8 mouse cellular contexts compared by ENCODE assay signal in genomic region chr9:107950460-107951355, GRCm38 (mm10). TPM values are rescaled to one million over a fixed set of nuclear protein-coding genes. Genes with fewer than 3 reads are reported as not detected.
A peak's percentile ranks its signal among the peaks of the same experiment; 100 is the strongest.
DNase-seq lines count a peak whose midpoint lies in the region; ATAC-seq lines count a peak whose summit lies in the region.

No protein-coding gene starts in this region.

- peaks cover 13% of the 10 kb centered on the region for H3K36me3 ChIP-seq in megakaryocyte, embryonic 14.5 days (replicated peaks; ENCODE audit: low read length)

- H3K27me3 ChIP-seq in megakaryocyte, embryonic 14.5 days (replicated peaks), result peaks cover 23% of the 10 kb centered on the region

- intact Hi-C loops in gastrocnemius, postnatal 14 days (cut with DNase I; ENCODE audit: low total_unique reads), result loop anchor here (5.0 kb wide), 2 partner anchors 33 to 48 kb away; no protein-coding TSS in a partner anchor

- peak; percentile 99 for ATAC-seq in inflammation-experienced regulatory T-cells, adult 6 months

- peaks cover 46% of the 10 kb centered on the region for H3K4me1 ChIP-seq in megakaryocyte, embryonic 14.5 days

- H3K9me3 ChIP-seq in megakaryocyte, embryonic 14.5 days, result no peaks in the 10 kb centered on the region

- peak; percentile 87 to 89 for DNase-seq in adrenal gland, adult 18-20 months (ENCODE audit: low spot score in 2 of 2)
- peak; percentile 97 for DNase-seq in embryo, embryonic 10.5 days (ENCODE audit: low spot score)
- peak; percentile 93 for DNase-seq in gastrocnemius, postnatal 14 days
- DNase-seq in left cerebral cortex, adult 9 months (ENCODE audit: low spot score in 2 of 2), result peak; percentile 71 to 91
- DNase-seq in right cerebral cortex, adult 2 months (ENCODE audit: low spot score in 2 of 2), result peak; percentile 92 to 93
- DNase-seq in urinary bladder, postnatal 10 days (ENCODE audit: low spot score), result peak; percentile 70

- peak overlapping the region; percentile 99 for H3K4me3 ChIP-seq in megakaryocyte, embryonic 14.5 days (replicated peaks)

RNA-seq across cellular contexts. Expression of gene Traip, which starts 0.8 kb away (rescaled TPM):
- total RNA-seq in adrenal gland, adult 18-20 months (2021), result 1 to 10 TPM; 1.0 to 1.1 TPM
- 1 to 10 TPM in 1 of 2 experiments, under 1 TPM in 1; 0.97 to 1.1 TPM for total RNA-seq in gastrocnemius, postnatal 14 days (2021)
- 10 to 100 TPM in 1 of 3 experiments, 1 to 10 TPM in 2; 2.7 to 11.6 (median 8.2) TPM for polyA plus RNA-seq in inflammation-experienced regulatory T-cells, adult 6 months (2017; shearing (Covaris generic))
- polyA plus RNA-seq in megakaryocyte, embryonic 14.5 days (2012; ENCODE audit: insufficient read depth, low replicate concordance), result 1.0 and 1.2 TPM in 2 replicates

RNA-seq across cellular contexts. Expression of gene Camkv, which starts 15.2 kb away (rescaled TPM):
- 1 to 10 TPM; 4.2 to 6.2 TPM for total RNA-seq in adrenal gland, adult 18-20 months (2021)
- total RNA-seq in gastrocnemius, postnatal 14 days (2021), result under 1 TPM; 0.16 to 0.24 TPM
- not detected for polyA plus RNA-seq in inflammation-experienced regulatory T-cells, adult 6 months (2017; shearing (Covaris generic))
- polyA plus RNA-seq in megakaryocyte, embryonic 14.5 days (2012; ENCODE audit: insufficient read depth, low replicate concordance), result not detected in 2 replicates

RNA-seq across cellular contexts. Expression of gene Actl11, which starts 22.4 kb away (rescaled TPM):
- not detected for total RNA-seq in adrenal gland, adult 18-20 months (2021)
- total RNA-seq in gastrocnemius, postnatal 14 days (2021), result not detected
- not detected for polyA plus RNA-seq in inflammation-experienced regulatory T-cells, adult 6 months (2017; shearing (Covaris generic))
- not detected in 2 replicates for polyA plus RNA-seq in megakaryocyte, embryonic 14.5 days (2012; ENCODE audit: insufficient read depth, low replicate concordance)

RNA-seq across cellular contexts. Expression of gene Uba7, which starts 24.6 kb away (rescaled TPM):
- total RNA-seq in adrenal gland, adult 18-20 months (2021), result 10 to 100 TPM; 14.2 to 22.1 TPM
- total RNA-seq in gastrocnemius, postnatal 14 days (2021), result 1 to 10 TPM; 2.6 to 4.0 TPM
- polyA plus RNA-seq in inflammation-experienced regulatory T-cells, adult 6 months (2017; shearing (Covaris generic)), result 100 to 1,000 TPM; 120 to 204 (median 167) TPM
- 78.9 and 91.5 TPM in 2 replicates for polyA plus RNA-seq in megakaryocyte, embryonic 14.5 days (2012; ENCODE audit: insufficient read depth, low replicate concordance)

RNA-seq across cellular contexts. Expression of gene Gm20661, which starts 32.1 kb away (rescaled TPM):
- total RNA-seq in adrenal gland, adult 18-20 months (2021), result under 1 TPM in 1 of 2 experiments, not detected in 1; 0.29 TPM
- total RNA-seq in gastrocnemius, postnatal 14 days (2021), result under 1 TPM in 1 of 2 experiments, not detected in 1; 0.33 TPM
- not detected for polyA plus RNA-seq in inflammation-experienced regulatory T-cells, adult 6 months (2017; shearing (Covaris generic))
- polyA plus RNA-seq in megakaryocyte, embryonic 14.5 days (2012; ENCODE audit: insufficient read depth, low replicate concordance), result 2.7 TPM in 1 of 2 replicates, not detected in the other

Comparison
In these comparisons a context has a peak if more than half of its experiments do, and no peak if none do; other contexts are left out.
1. Peak in every context shown above with its lines: DNase-seq, ATAC-seq and H3K4me3 ChIP-seq.
2. RNA of gene Camkv, which starts 15.2 kb away (total RNA-seq): 4.2 to 6.2 TPM in adrenal gland, adult 18-20 months; 0.16 to 0.24 TPM in gastrocnemius, postnatal 14 days; every median in the first group is over 4 times any median in the second.